Mouse (Mus musculus) left cerebral cortex, postnatal 4 days (tissue): Measurements from ENCODE around the gene Sox12. TPM values are rescaled to one million over a fixed set of nuclear protein-coding genes. Genes with fewer than 3 reads are reported as not detected.
"Not testable (repeated sequence)": the region's sequence is repeated elsewhere in the genome, so short reads cannot be mapped to it uniquely, and the experiment has no call there.

Experiments used
- DNase-seq: peaks from one replicate; pipeline ENCODE4 v3.0.0-alpha.2; 2022
- intact Hi-C: fragments of 180-260 bp; cut with DNase I; formaldehyde crosslinking; loops from one replicate; pipeline ENCODE4 v1.15.1; 2025
- total RNA-seq, 2 experiments: library from RNA; stranded (reverse); gene quantifications; 2 replicates each; pipeline ENCODE4 v1.2.3; 2021

Gene Sox12
- total RNA-seq, 2 experiments from 2014 or later, result 102 to 105 TPM

GRCm38 (mm10) chr2:152360271-152360775 lies 37.5 kb downstream of the Sox12 start:
- intact Hi-C loops, result no loop called here
- no peak for DNase-seq

- intact Hi-C loops, result no loop called here
Measured at GRCm38 (mm10) chr2:152359616-152360015, 38.2 kb downstream of the Sox12 start.

GRCm38 (mm10) chr2:152358977-152359376 lies 38.9 kb downstream of the Sox12 start:
- DNase-seq, intact Hi-C loops: not testable (repeated sequence)

More at GRCm38 (mm10) chr2:152359616-152360015, 38.2 kb downstream of the Sox12 start:
- DNase-seq, result no peak

- intact Hi-C loops, result no loop called here
- no peak for DNase-seq
Measured at GRCm38 (mm10) chr2:152357254-152357653, 40.6 kb downstream of the Sox12 start.

- no peak for DNase-seq
Measured at GRCm38 (mm10) chr2:152349842-152350540, 47.9 kb downstream of the Sox12 start.

GRCm38 (mm10) chr2:152349205-152349604 lies 48.7 kb downstream of the Sox12 start:
- intact Hi-C loops, result no loop called here
- DNase-seq, result no peak

More at GRCm38 (mm10) chr2:152349842-152350540, 47.9 kb downstream of the Sox12 start:
- intact Hi-C loops, result no loop called here

GRCm38 (mm10) chr2:152347722-152348121 lies 50.1 kb downstream of the Sox12 start:
- intact Hi-C loops, result no loop called here
- DNase-seq, result no peak

GRCm38 (mm10) chr2:152346776-152347465 lies 50.9 kb downstream of the Sox12 start:
- intact Hi-C loops, result no loop called here
- DNase-seq, result no peak

GRCm38 (mm10) chr2:152345393-152345792 lies 52.5 kb downstream of the Sox12 start:
- intact Hi-C loops, result no loop called here

GRCm38 (mm10) chr2:152344909-152345308 lies 53.0 kb downstream of the Sox12 start:
- no peak for DNase-seq
- intact Hi-C loops, result no loop called here

More at GRCm38 (mm10) chr2:152345393-152345792, 52.5 kb downstream of the Sox12 start:
- DNase-seq, result no peak

GRCm38 (mm10) chr2:152344361-152344760 lies 53.5 kb downstream of the Sox12 start:
- intact Hi-C loops, result no loop called here
- no peak for DNase-seq

Other genes starting within 250 kb of the Sox12 start
- 100 to 1,000 TPM; 142 to 148 TPM for gene Csnk2a1, start 171.2 kb downstream of the Sox12 start, total RNA-seq
- gene Tbc1d20, start 104.2 kb downstream of the Sox12 start, total RNA-seq, result 10 to 100 TPM; 41.2 to 42.6 TPM
- 100 to 1,000 TPM; 123 to 134 TPM for gene Rbck1, start 65.4 kb downstream of the Sox12 start, total RNA-seq
- gene Trib3, start 54.0 kb downstream of the Sox12 start, total RNA-seq, result 1 to 10 TPM in 1 of 2 experiments, under 1 TPM in 1; 0.92 to 1.4 TPM
- gene Nrsn2, start 21.4 kb downstream of the Sox12 start, total RNA-seq, result 10 to 100 TPM; 18.7 to 27.1 TPM
- 10 to 100 TPM; 12.5 to 13.8 TPM for gene Zcchc3, start 17.0 kb upstream of the Sox12 start, total RNA-seq
- 1 to 10 TPM; 2.6 to 3.1 TPM for gene 6820408C15Rik, start 17.5 kb upstream of the Sox12 start, total RNA-seq
- not detected for gene Defb23, start 66.6 kb upstream of the Sox12 start, total RNA-seq
- not detected for gene Defb20, start 79.0 kb upstream of the Sox12 start, total RNA-seq
- gene Defb22, start 92.1 kb upstream of the Sox12 start, total RNA-seq, result not detected
- not detected for gene Defb26, start 113.6 kb upstream of the Sox12 start, total RNA-seq
- gene Defb28, start 120.2 kb upstream of the Sox12 start, total RNA-seq, result not detected
- not detected for gene Defb29, start 142.0 kb upstream of the Sox12 start, total RNA-seq
- gene Gm17416, start 171.3 kb upstream of the Sox12 start, total RNA-seq, result not detected
- gene Defb21, start 174.7 kb upstream of the Sox12 start, total RNA-seq, result not detected
- gene Defb19, start 182.2 kb upstream of the Sox12 start, total RNA-seq, result not detected
- not detected for gene Defb45, start 201.3 kb upstream of the Sox12 start, total RNA-seq
- not detected for gene Defb36, start 206.3 kb upstream of the Sox12 start, total RNA-seq
- not detected for gene Defb25, start 225.0 kb upstream of the Sox12 start, total RNA-seq
- under 1 TPM; 0.62 to 0.86 TPM for gene Rem1, start 228.9 kb upstream of the Sox12 start, total RNA-seq